Mouse (Mus musculus): ENCODE measurements around the gene Fam78b.

The Fam78b gene

GRCm38 (mm10) chr1:167094589-167095148, 93.5 kb downstream of the Fam78b start:
- DNase-seq = no peak

- peak; percentile 79 to 81 for DNase-seq
Measured at GRCm38 (mm10) chr1:167098741-167099140, 97.5 kb downstream of the Fam78b start.

- DNase-seq = no peak
Measured at GRCm38 (mm10) chr1:167102046-167102445, 100.8 kb downstream of the Fam78b start.

- DNase-seq = no peak
Measured at GRCm38 (mm10) chr1:167102566-167102965, 101.3 kb downstream of the Fam78b start.

- no peak for DNase-seq
Measured at GRCm38 (mm10) chr1:167104956-167105626, 103.9 kb downstream of the Fam78b start.

- DNase-seq = no peak
Measured at GRCm38 (mm10) chr1:167105916-167106315, 104.7 kb downstream of the Fam78b start.

GRCm38 (mm10) chr1:167108973-167109509, 107.8 kb downstream of the Fam78b start:
- DNase-seq = no peak

GRCm38 (mm10) chr1:167114363-167115050, 113.3 kb downstream of the Fam78b start:
- peak; percentile 67 to 72 for DNase-seq

GRCm38 (mm10) chr1:167115121-167115520, 113.9 kb downstream of the Fam78b start:
- DNase-seq = peak; percentile 69 to 78

- no peak for DNase-seq
Measured at GRCm38 (mm10) chr1:167116733-167117132, 115.5 kb downstream of the Fam78b start.

- no peak for DNase-seq
Measured at GRCm38 (mm10) chr1:167118971-167119370, 117.8 kb downstream of the Fam78b start.

GRCm38 (mm10) chr1:167119439-167119838, 118.2 kb downstream of the Fam78b start:
- DNase-seq = peak in 1 of 2 experiments; percentile 32

GRCm38 (mm10) chr1:167122436-167122835, 121.2 kb downstream of the Fam78b start:
- no peak for DNase-seq

GRCm38 (mm10) chr1:167123551-167123950, 122.3 kb downstream of the Fam78b start:
- DNase-seq = no peak

GRCm38 (mm10) chr1:167125870-167126269, 124.7 kb downstream of the Fam78b start:
- DNase-seq = no peak

GRCm38 (mm10) chr1:167126292-167126691, 125.1 kb downstream of the Fam78b start:
- no peak for DNase-seq

- no peak for DNase-seq
Measured at GRCm38 (mm10) chr1:167135748-167136147, 134.5 kb downstream of the Fam78b start.
